Mouse (Mus musculus) layer of hippocampus, adult 9-10 months (tissue): ENCODE results near the gene Bsnd.

Experiments used
- DNase-seq: peaks from one replicate; pipeline ENCODE4 v3.0.0; 2022; ENCODE audit warnings: low spot score

Gene Bsnd

GRCm38 (mm10) chr4:106492116-106492515 lies at the start of gene Bsnd:
TSS of gene Bsnd (minus strand) at chr4:106492283.
- DNase-seq = no peak

- no peak for DNase-seq
Measured at GRCm38 (mm10) chr4:106541491-106541890, 49.4 kb upstream of the Bsnd start.

DNA sequence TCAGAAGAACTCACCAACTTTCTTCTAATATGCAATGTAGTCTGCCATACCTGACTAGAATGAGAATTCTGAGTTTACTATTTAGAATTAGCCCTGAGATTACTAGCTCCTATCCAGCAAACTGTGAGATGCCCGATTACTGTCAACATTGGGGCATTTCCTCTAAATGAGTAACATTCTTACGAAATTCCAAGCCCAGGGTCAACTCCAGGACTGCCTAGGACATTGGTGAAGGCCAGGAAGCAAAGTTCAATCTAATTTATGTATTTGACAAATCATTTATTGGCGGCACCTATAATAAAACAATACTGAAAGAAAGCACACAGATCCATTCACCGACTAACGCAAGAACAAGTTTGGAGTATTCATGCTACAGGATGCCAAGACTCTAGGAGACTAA lies 47.7 kb upstream of the Bsnd start:
- DNase-seq = no peak

GRCm38 (mm10) chr4:106534256-106534655 lies 42.2 kb upstream of the Bsnd start:
- DNase-seq = no peak

DNA sequence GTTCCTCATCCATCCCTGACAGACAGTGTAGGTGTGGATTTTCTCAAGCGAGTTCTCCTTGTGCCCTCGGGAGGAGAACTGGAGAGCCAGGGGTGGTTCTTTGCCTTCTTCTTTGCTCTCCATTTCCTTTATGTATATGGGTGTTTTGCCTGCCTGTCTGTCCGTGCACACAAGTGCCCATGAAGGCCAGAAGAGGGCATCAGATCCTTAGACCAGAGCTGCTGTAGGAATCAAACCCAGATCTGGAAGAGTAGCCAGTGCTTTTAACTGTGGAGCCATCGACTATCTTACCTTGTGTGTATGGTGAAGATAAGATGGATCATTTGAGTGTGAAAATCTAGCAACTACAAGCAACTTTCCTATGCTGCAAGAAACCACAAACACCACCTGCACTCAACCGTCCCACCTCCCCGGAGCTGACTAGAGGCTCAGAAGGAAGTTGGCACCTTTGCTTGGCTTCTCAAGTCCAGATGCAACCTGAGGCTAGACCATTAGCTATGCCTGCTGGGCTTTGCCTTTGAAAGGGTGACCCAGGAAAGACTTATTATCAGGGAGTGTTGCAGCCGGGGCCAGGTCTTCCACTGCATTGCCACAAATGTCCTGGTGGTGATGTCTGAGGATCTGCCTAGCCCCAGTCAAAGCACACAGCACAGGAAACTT lies 41.5 kb upstream of the Bsnd start:
- no peak for DNase-seq

DNA sequence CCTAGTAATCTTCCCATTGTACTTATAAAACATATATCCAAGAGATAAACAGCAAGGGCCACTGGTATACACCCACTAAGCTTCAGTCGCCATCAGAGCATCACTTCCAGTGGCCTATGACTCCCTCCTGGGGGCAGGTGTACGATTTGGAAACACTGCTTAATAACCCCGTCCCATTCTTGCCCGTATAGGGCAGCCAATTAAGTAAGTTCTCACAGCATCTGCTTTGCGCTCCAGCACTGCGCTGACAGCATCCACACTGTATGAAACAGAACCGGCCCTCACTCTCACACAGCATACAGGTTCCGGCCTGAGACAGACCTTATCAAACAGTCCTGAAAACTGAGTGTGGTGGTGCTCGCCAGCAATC lies 38.0 kb upstream of the Bsnd start:
- no peak for DNase-seq

GRCm38 (mm10) chr4:106529375-106530112 lies 37.5 kb upstream of the Bsnd start:
- peak; percentile 86 for DNase-seq

DNA sequence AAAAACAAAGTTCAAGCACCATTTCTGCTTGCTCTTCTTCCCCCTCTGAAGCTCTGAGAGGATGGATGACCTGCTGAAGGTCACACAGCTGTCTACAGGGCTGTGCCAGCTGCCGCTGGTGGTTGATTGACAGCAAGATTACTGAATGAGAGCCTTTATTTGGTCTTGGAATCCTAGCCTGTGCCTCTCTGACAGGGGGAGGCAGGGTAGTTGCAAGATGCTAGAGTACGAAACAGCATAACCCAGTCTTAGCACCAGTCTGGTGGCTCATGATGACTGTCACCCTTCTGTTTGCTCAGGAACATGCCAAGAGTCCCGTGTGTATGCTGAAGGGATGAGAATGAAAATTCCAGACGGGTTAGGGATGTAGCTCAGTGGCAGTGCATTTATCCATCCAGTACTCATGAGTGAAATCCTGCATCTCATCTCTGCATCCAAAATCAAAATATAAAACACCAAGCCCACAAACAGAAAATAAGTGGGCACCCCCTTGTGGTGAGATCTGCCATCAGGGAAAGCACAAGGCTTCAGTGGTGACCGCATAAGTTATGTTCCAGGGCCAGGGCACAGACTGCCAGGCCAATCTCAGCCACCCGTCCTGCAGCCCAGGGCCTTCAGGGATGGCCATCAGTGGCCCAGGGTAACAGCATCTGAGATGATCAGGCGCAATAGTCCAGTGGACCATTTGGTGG lies 35.9 kb upstream of the Bsnd start:
- DNase-seq = peak; percentile 24

DNA sequence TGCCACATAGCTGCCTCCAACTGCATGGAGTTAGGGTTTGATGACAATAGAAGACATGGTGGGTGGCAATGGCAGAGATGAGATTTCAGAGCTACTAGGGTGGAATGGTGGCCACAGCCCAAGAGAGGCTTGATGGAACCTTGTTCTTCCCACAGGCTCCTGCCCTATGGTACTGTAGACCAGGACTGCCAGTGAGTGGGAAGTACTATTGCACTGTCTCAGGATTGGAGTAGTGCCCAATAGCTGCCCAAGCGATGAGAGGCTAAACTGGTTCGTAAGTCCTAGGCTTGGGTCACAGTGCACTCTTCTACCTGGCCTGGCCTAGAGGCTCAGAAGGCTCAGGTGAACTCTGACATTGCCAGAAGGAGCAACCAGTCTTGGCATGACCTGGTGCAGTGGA lies 32.9 kb upstream of the Bsnd start:
- DNase-seq = no peak

GRCm38 (mm10) chr4:106524131-106524530 lies 32.0 kb upstream of the Bsnd start:
- DNase-seq = no peak

- DNase-seq = no peak
Measured at GRCm38 (mm10) chr4:106522547-106522946, 30.5 kb upstream of the Bsnd start.

DNA sequence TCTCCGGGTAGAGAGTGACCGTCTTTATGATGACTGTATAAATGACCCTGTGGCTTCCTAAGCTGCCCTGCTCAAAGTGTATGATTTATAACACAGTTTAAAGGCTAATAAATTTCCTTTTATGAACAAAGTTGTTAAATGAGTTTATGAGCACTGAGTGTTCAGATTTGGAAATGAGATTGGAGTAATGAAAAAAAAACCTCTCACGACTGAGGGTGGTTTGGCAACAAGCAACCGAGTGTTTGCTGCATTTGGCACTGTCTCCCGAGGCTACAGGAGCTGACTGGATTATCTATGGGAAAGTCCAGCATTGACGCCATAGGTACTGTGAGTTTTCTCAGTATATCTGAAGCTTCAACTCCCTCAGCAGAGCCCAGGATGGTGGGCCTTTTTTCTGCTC lies 22.5 kb upstream of the Bsnd start:
- no peak for DNase-seq

DNA sequence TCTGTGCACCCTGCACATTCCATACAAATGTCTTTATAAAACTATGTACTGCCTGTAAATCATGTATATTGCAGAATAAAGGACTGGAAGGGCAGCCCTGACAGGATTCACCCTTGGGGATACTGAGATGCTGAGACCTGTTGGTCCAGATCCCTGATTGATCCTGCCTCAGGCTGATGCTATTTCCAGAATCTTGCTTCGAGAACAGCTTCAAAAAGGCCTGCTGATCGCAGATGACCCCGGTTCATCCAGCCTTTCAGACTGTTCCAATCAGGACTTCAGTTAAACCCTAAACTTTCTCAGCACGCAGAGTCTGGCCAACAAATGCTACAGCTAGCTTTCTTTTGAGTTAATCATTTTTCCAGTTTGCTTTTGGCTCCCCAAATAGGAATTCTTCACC lies 17.8 kb upstream of the Bsnd start:
- DNase-seq = no peak

DNA sequence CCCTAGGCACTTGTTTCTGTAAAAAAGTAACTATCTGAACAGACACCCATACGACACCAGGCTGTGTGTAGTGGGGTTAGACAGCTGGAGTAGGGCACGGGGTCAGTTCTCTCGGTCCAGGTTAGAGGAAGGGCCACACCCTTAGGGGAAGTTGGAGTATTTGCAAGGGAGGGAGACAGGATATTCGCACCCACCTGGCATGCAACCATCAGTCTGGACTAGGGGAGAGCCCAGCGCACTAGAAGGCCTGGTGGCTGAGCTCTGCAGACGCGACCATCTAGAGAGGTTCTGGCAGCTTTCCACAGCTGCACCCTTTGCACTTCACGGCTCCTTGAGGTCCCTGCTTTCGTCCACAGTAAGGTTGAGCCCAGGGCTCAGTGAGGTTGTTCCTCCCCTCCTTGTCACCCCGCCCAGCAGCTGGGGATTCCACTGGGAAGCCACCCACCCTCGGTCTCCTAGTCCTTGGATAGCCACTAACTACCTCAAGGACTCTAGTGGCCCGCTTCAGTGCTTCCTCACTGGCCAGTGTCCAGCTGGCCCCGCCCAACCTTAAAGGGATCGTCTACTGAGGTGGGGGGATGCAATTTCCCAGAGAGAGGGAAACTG lies 13.5 kb upstream of the Bsnd start:
- no peak for DNase-seq

DNA sequence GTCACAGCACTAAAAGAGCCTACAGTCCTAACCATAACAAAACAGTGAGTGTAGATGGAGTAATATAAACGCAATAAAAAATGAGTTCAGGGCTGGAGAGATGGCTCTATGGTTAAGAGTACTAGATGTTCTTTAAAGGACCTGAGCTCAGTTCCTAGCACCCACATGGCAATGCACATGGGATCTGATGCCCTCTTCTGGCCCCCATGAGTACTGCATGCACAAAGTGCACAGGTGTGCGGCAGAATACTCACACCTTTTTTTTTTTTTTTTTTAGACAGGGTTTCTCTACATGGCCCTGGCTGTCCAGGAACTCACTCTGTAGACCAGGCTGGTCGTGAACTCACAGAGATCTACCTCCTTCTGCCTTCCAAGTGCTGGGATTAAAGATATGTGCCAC lies 11.5 kb upstream of the Bsnd start:
- no peak for DNase-seq

- DNase-seq = no peak
Measured at GRCm38 (mm10) chr4:106500066-106500465, 8.0 kb upstream of the Bsnd start.

DNA sequence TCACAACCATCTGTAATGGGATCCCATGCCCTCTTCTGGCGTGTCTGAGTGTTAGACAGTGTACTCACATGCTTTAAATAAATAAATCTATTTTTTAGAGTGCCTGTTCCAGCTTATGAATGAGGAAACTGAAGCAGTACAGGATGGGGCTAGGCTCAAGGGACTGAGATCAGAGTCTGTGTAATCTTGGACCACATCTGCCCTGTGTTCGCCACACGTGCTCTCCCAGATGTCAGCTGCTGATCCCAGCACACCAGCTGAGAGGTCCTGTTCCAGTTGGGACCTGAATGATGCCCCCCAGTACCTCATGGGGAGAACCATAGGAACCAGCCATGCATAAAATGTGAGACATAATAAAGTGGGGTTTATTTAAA lies 6.4 kb upstream of the Bsnd start:
- no peak for DNase-seq

DNA sequence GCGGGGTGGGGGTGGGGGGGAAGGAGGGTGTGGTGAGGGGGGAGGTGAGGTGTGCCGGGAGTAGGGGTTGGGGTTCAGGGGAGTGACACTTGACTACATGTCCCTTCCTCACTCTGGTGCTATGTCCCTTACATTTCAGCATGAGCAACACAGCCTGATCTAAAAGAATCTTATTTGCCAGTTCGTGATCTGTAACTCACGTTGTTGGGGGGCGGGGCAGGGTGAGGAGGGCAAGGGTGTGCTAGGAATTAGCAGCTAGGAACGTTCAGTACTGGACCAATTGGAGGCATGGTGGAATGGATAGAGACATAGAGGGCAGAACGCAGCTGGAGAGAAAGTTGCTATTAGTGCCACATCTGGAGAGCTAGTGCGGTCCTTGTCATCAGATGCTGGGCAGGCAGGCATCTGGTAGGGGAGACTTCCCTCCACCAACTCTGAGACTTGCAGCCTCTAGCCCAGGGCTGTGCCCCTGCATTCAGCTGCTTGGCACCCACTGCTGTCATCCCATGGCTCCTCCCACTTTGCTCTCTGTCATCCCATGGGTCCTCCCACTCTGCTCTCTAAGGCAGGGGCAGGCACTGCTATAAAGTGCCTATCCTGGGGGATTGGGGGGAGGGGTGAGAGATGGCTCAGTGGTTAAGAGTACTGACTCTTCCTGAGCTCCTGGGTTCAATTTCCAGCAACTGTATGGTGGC lies 5.8 kb upstream of the Bsnd start:
- no peak for DNase-seq

GRCm38 (mm10) chr4:106496833-106497232 lies 4.8 kb upstream of the Bsnd start:
- DNase-seq = no peak

DNA sequence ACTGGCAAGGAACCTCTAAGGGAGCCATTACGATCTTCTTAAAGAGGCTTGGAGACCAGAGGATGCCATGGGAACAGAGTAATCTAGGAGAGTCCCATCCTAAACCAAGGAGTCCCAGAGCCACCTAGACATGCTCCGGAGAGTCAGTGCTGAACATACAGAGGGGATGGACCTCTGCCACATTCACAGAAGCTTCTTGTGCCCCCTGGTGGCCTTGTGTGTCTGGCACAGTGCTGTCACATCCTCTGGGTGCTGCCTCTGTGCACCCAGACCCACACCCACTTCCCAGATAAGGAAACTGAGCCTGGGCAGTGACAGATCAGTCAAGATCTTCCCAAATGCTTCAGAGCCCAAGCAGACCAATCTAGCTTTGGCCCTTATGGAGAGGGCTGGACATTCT lies 1.6 kb upstream of the Bsnd start:
- no peak for DNase-seq

- DNase-seq = no peak
Measured at GRCm38 (mm10) chr4:106490620-106491019, 1.5 kb downstream of the Bsnd start.

DNA sequence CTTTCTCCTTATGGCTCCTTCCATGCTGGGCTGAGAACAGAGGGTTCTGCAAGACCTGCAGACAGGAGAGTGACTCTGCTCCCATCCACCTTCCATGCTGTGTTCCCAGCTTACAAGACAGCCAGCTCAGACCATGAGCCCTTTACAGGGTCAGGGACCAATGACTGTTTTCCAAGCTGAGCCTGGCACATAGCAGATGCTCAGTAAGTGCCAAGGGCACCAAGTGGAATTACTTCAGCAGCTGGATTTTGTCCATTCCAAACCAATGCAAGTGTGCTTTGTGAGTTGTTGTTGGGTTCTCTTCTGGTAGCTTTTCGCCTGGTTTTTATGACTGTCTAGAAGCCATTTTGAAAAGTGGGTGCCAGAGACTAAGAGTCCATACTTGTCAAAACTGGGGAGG lies 8.3 kb downstream of the Bsnd start:
- no peak for DNase-seq
